Mouse (Mus musculus) heart, postnatal 14 days (tissue): ENCODE results near the gene Casp1. TPM values are rescaled to one million over a fixed set of nuclear protein-coding genes. Genes with fewer than 3 reads are reported as not detected.

Experiments
- DNase-seq, 2 experiments: peaks; one replicate each; pipeline ENCODE4 v3.0.0; 2021 to 2022
- intact Hi-C: fragments of 180-260 bp; cut with DNase I; formaldehyde crosslinking; loops from one replicate; pipeline ENCODE4 v1.15.1; 2025
- long read RNA-seq, 2 experiments: library from polyadenylated mRNA; stranded (forward); transcript quantifications; one replicate each; pipeline ENCODE4 v2.0.0; 2021
- total RNA-seq, 2 experiments: library from RNA; stranded (reverse); gene quantifications; 2 replicates each; pipeline ENCODE4 v1.2.3; 2021

Casp1 gene
- under 1 TPM; 0.48 to 1.00 TPM for total RNA-seq
- long read RNA-seq, experiment 1, partial matches to known transcripts = 0 of 1 reads
- long read RNA-seq, experiment 1, other reads (novel, unspliced or antisense) = 1 of 1 reads
- long read RNA-seq, experiment 2, partial matches to known transcripts = 0 of 1 reads
- long read RNA-seq, experiment 2, other reads (novel, unspliced or antisense) = 1 of 1 reads

DNA sequence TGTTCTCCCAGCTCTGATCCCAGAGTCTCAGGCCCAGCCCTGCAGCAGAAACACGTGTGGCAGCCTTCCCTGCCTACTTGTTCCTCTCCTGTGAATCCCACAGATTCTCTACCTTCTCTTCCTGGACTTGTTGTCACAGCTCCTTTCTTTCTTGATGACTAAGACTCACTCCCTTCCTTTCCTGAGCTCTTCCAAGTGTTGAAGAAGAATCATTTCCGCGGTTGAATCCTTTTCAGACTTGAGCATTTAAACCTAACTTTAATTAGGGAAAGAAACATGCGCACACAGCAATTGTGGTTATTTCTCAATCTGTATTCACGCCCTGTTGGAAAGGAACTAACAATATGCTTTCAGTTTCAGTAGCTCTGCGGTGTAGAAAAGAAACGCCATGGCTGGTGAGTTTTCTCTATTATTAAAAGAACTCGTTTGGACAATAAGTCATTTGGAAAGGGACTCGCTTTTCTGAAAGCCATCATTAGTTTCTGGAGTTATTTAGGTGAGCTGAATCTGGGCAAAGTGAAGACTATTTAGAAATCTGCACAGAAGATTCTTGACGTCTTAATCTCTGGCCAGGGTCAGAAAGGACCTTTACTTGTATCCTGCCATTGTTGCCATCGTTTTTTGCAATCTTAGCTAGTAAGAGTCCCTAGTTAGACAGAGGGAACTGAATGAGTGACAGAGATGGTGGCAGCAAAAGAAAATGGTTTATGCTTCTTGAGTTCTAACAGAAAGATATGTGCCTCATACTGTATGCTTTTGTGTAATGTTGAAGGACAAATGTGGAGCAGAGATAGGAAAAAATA is at the start of gene Casp1:
Gene Casp1, plus strand, starts transcription at position 189 of the 803 bp plus-strand sequence.
- intact Hi-C loops = no loop called here
- no peak for DNase-seq

DNA sequence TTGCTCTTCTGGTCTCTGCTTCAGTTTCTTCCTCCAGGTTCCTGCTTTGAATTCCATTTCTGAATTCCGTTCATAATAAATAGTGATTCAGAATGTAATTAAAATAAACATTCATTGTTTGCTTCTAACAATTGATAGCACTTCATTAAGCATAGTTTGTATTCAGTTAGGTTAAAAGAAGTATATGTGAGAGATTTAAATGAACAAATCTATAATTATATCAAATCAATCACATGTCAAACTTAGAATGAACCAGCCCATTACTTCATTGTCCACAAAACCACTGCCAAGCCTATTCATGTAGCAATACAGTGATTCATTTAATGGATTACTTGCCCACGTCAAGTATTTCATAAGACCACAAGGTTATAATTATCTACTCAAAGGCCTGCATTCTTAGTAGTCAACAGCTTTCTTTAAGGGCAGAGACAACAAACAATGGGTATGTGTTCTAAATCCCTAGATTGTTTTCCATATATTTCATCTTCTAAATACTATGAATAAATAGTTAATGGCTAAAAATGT is 34.3 kb upstream of the Casp1 start:
- DNase-seq = no peak
- intact Hi-C loops = no loop called here

DNA sequence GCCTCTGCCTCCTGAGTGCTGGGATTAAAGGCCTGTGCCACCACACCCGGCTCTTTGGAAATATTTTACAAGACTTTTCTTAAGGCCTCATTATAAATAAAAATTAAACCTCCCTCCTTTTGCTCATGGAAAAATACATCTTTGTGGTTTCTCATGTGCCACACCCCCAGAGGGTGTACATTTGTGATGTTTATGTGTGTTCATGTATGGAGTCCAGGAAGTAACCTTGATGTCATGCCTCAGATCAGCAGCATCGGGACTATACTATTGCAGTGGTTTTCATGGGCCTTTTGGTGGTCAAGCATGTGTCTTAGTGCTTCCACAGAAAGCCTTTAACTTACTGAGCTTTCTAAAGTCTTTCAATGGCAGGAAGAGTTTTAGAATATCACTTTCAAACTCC is 28.0 kb upstream of the Casp1 start:
- no peak for DNase-seq
- intact Hi-C loops = no loop called here

DNA sequence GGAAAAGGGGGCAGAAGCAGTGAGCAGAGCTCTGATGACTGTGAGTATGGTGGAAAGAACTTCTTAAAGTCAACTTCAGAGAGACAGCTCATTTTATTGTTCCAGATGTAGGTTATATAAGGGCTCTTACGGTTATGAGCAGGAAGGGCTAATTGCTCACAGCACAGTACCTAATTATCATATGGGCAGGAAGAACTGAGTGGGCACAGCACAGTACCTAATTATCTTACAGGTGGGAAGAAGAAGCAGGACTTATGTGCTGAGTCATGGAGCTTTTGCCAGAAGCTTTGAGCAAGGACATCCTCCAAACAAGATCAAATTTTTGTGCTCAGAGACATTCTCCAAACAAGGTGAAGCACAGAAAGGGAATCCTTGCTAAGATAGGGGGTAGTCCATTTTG is 27.4 kb upstream of the Casp1 start:
- intact Hi-C loops = no loop called here
- no peak for DNase-seq

DNA sequence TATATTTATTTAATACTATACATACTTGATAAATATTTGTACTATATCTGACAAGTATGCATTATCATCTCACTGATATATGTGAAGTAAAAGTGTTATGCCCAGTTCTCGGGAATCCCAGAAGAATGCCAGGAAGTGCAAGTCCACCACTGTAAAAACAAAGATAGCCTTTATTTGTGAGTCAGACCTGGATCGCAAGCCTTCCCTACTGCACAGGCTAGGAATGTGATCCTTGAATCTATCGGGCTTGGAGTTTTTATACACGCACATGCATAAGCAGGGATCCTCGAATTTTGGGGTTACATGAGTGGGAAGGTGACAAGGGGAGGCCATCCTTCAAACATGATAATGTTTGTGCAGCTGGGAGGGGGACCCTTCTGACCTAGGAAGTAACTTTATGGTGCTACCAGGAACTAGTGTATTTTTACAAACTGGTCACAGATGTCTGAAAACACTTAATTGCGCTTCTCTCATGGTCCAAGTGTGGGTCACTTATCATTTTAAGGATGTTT is 26.9 kb upstream of the Casp1 start:
- intact Hi-C loops = no loop called here
- DNase-seq = no peak

DNA sequence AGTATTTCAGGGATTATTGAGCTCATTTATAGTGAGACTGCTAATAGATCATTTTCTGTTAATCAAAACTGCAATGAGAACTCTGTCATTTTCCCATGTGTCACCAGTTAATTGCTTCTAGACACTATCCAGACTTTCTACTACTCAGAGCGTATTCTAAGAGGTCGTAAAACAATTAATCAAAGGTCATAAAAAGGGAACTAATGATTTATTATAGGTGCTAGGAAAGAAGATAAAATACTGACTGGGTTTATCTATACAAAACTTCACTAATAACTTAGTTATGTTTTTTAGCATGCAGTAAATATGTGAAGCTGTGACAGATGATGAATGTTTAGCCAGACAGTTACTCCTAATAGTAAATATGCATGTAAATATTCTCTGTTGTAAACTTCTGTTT is 12.2 kb upstream of the Casp1 start:
- no peak for DNase-seq
- intact Hi-C loops = no loop called here

DNA sequence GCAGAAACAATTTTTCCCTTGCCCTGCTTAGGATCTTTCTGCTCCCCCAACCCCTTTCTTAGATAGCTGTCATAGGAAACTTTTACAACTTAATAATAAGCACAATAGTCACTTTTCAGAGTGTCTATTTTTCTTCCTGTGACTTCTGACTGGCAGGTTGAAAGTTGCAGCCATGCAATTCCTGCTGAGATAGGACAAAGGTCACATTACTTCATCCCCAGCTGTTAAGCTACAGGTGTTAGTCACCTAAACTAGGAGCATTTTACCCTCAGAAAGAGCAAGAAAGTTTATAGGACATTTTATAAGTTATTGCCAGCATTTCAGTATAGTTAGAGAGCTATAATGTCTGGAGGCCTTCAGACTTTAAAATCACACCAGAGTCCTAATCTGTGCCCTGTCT is 11.7 kb upstream of the Casp1 start:
- intact Hi-C loops = no loop called here
- no peak for DNase-seq

DNA sequence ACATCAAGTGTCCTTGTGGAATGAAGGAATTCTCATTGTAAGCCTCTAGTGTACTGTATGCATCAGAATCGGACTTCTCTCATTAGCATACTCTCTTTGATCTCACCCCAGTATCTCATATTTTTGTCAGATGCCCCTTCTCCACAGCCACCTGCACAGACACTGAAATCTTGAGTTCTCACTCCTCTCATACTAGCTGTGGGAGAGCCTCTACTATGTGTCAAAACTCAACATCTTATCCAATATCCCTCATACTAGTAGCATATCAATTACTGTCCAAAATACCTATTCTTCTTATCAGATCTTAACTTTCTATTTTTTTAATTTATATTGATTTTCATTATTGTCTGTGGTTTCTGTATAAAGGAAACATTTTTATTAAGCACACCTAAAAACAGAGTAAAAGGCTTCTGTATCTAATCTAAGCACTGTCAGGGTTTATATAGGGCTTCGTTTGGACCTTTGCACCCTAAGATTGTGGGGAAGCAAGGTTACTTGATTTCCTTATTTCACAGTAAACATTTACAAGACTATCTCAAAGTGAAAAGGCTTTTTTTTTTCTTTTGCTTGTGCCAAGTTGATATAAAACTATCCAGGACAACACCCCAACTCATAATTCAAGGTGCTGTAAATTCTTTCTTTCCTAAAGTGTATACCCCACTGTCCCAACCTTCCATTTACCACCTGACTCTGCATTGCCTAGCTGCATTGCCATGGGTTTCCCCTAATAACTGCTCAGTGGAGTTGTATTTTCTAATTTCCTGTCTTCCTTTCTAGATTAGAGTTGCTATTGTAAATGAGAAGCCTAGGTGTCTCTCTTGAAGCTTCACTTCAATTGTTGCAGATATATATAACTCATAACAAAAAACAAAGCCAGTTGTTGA is 1.7 kb upstream of the Casp1 start:
- DNase-seq = no peak
- intact Hi-C loops = no loop called here

DNA sequence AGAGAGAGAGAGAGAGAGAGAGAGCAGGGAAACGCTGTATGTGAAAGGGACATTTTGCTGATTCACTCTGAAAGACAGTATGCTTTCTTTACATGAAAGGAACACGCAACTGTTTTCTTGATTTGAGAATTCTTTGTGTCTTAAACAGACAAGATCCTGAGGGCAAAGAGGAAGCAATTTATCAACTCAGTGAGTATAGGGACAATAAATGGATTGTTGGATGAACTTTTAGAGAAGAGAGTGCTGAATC is 740 bp downstream of the Casp1 start:
- no peak for DNase-seq
- intact Hi-C loops = no loop called here

DNA sequence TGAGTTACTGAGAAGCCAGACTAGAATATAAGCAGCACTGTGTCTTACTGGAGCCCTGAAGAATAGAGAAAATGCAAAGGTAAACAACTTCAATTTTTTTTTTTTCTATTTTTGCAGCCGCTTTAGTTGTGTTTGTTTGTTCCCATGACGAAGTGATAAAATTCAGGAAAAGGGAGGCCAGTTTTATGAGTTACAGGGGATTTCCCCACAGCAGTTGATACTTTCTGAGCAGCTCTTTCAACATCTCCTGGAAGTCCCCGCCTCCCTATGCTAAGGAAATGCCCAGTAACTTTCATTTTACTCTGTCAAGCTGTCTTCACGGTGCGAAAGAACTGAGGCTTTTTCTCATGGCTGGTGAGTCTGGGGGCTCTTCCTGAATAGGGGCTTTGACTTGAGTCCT is 10.2 kb downstream of the Casp1 start, which contains the start of gene Casp4:
Gene Casp4, plus strand, starts transcription at position 268 of the 400 bp plus-strand sequence.
- intact Hi-C loops = no loop called here
- DNase-seq = peak; percentile 5 to 14

DNA sequence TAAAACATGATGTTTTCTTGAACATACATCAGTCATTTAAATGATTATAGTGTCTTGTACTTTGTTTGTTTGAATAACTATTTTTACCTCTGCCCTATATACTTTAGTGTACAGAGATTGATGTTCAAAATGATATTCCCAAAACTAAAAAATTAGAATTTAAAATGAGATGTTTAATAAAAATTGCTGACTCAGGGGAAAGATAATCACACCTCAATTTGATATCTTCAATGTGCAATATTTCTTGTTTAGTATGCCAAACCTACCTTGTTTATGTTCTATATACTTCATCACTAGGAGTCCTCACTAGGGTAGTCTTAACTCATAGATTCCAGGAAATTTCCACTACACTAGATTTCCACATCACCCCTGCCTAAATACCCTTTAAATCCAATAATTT is 11.8 kb downstream of the Casp1 start:
- DNase-seq = no peak
- intact Hi-C loops = no loop called here

DNA sequence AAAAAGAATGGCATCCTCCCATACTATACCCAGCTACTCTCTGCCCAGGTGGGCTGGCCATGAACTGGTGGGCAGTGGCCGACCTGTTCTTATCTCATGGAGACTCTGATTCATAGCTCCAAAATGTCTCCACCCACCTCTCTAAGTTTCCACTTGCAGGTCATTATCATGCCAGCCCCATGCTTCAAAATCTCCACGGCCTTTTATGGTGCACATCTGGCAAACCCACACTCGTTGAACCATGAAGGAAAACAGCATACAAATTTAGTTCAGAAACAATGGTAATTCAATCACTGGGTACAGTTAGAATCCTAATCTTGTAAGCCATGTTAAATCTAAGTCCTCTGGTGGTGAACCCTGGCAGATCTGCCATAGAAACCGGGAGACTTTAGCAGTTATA is 13.1 kb downstream of the Casp1 start:
- intact Hi-C loops = no loop called here
- DNase-seq = no peak

DNA sequence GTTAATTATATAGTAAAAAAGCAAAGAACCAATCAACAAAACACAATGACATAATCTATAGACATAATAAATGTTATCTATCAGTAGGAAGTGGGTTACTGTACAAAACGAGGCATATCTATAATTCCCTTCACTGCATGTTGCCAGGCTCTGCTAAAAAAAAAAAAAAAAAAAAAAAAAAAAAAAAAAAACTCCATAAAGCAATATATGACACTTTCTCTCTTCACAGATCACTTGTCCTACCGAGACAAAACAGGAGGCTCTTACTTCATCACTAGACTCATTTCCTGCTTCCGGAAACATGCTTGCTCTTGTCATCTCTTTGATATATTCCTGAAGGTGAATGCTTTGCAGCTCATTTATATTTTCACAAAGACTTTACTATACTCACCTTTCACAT is 29.9 kb downstream of the Casp1 start:
- no peak for DNase-seq
- intact Hi-C loops = no loop called here

DNA sequence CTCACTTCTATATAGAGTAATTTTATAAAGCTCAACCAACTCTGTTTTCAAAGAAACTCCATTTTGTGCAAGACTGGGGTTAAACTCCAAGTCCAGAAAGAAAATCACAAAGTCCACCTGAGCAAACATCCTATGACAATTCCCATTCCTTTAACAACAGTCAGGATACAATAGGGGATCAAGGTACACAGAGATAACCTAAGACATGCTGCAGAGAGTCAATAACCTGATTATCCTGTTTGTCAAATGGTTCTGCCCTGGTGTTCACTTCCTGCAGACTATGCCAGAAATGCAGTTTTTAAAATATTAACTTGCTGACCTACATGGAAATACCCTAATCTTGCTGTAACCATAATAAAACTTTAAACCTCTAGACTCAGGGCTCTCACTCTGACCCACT is 34.1 kb downstream of the Casp1 start:
- no peak for DNase-seq
- intact Hi-C loops = no loop called here

DNA sequence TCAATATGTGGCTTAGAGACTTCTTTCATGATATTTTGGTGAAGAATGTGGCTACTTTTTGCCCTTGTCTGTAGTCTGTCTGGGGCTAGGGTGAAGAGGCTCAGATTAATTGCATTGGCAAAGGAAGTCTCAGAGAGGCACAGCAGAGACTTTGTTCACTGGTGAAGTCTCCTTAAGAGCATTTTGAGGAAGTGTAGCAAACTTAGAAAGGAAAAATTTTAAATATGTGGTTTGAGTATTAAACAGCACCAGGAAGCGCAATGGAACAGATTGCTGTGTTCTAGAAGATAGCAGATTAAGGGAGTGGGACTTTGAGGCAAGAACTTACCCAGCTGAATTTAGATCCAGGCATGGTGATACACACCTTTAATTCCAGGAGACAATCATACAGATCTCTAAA is 35.1 kb downstream of the Casp1 start:
- intact Hi-C loops = no loop called here
- no peak for DNase-seq

DNA sequence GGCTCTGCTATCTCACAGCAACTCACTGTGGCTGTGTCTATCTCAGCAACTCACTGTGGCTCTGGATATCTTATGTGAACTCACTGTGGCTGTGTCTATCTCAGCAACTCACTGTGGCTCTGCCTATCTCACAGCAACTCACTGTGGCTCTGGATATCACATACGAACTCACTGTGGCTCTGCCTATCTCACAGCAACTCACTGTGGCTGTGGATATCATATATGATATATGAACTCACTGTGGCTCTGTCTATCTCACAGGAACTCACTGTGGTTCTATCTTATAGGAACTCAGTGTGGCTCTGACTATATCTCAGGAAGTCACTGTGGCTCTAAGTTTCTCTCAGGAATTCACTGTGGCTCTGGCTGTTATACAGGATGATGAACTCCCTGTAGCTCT is 44.8 kb downstream of the Casp1 start:
- intact Hi-C loops = no loop called here
- DNase-seq = no peak

DNA sequence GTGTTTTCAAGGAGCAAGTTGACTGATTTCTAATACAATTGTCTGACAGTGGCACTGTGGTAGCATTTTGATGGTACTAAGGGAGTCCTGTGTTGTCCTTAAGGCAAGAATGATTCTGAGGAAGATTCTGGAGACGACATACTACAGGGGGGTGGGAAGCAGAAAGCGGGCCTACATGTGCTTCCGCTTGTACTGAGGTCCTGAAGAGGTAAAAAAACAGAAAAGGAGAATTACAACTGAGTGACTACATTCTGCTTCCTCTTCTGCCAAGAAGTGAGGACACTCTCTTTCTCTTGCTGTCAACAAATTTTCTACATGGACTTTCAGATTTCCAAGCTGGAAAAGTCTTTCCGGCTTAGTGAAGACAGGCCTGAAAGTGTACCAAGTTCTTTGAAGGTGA is 45.8 kb downstream of the Casp1 start:
- DNase-seq = no peak
- intact Hi-C loops = no loop called here

DNA sequence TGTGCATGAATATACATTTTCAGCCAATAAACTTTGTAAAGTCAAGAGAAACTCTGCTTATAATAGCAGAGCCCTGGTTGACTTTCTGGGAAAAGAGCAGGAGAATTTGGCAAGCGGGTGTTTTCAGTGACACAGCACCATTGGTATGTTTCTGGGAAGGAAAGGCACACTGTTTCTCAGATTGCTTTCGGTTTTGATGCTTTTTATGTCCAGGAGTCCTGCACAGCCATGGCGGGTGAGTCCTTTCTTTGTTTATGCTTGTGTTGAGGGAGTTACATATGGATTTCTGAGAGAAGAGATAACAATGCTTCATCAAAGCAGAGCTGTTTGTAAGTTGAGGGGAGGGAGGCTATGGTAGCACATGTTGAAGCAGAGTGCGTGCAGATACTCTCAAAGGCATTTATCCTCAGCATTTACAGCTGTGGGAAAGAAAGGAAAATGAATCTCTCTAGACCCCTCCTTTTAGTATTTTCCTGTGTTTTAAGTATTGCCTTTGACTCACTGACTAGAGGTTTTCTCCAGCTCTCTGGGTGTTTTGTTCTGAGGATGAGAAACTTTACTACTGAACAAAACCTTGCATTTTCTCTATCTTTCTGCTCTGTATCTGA is 47.1 kb downstream of the Casp1 start, which contains the start of gene Casp12:
Gene Casp12, plus strand, starts transcription at position 140 of the 608 bp plus-strand sequence.
- peak; percentile 24 to 37 for DNase-seq
- intact Hi-C loops = no loop called here

DNA sequence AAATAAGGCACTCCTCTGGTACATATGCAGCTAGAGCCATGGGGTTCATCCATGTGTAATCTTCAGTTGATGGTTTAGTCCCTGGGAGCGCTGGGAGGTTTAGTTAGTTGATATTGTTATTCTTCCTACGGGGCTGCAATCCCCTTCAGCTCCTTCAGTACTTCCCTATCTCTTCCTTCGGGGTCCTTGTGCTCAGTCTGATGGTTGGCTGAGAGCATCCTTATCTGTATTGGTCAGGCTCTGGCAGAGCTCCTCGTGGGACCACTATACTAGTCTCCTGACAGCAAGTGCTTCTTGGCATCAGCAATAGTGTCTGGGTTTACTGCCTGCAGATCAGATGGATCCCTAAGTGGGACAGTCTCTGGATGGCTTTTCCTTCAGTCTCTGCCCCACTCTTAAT is 49.1 kb downstream of the Casp1 start:
- intact Hi-C loops = no loop called here
- no peak for DNase-seq

DNA sequence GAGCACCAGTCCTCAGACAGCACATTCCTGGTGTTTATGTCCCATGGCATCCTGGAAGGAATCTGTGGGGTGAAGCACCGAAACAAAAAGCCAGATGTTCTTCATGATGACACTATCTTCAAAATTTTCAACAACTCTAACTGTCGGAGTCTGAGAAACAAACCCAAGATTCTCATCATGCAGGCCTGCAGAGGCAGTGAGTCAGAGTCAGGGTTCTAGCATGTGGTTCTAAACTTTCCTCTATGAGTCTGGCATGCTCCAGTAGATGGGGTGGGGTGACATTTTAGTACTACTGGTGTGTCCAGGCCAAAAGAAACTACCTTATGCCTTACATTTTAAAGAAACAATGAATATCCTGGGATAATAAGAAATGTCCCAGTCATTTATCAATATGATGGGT is 55.4 kb downstream of the Casp1 start:
- DNase-seq = no peak
- intact Hi-C loops = no loop called here

DNA sequence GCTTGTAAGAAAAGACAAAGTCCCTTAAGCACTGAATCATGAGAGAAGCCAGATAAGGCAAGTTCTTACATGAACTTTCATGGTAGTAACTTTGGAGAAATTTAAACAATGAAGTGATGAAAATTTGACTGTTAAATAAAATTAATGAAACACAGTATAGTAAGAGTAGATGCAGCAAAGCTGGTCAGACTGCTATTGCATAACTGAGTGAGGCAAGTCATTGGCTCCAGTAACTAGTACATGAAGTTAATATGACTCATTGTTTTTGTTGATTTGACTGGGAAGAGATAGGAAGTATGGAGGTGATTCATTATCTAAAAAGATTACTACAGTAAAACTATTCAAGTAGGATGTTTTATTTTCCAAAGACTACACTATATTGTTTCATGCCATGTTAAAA is 58.5 kb downstream of the Casp1 start:
- intact Hi-C loops = no loop called here

More for the DNA sequence above, 58.5 kb downstream of the Casp1 start:
- DNase-seq = no peak
